Mouse (Mus musculus): ENCODE results near the gene Slc6a8. TPM values are rescaled to one million over a fixed set of nuclear protein-coding genes. Genes with fewer than 3 reads are reported as not detected.
A peak's percentile ranks its signal among the peaks of the same experiment; 100 is the strongest.

The Slc6a8 gene
- polyA plus RNA-seq, 1 experiment from 2014 or later = 7.9 TPM

DNA sequence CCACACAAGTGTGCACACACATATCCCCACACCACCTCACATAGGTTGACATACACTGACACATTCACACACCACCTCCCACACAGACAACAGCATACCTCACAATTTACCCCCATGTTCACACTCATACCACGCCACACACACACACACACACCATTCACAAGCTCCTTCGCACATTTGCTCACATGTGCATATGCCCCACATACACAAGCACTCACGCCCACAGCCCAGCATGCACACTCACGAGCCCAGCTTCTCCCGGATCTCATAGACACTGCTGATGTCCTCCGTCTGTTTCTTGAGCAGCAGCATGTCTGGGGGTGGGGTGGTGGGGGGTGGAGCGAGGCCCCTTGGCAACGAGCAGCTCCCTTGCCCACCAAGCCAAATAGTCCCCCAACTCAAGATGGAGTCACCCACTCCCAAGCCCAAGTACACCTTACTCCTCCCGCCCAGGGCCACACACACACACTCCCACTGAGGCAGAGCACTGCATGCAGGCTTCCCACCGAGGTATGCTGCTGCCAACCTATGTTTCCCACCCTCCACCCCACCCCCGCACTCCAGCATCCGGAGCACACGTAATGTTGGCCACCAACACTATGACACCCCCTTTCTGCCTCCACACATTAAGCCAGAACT is 13.9 kb upstream of the Slc6a8 start:
- 0 out of 2 replicates have a peak, but pooled peaks cover 4% of the 10 kb centered on the region for H3K4me1 ChIP-seq
- WGBS = 62% methylated on average over 13 of the region's 13 CpGs
- no peak overlapping the region for H3K27ac ChIP-seq
- H3K9ac ChIP-seq = peak overlapping the region; percentile 61
- H3K9me3 ChIP-seq = no peaks in the 10 kb centered on the region
- ATAC-seq (ENCODE audit: low FRiP score, low read depth) = peak; percentile 60
- H3K27me3 ChIP-seq (replicated peaks) = no peaks in the 10 kb centered on the region
- peak overlapping the region; percentile 46 for H3K4me3 ChIP-seq
- H3K36me3 ChIP-seq = no peaks in the 10 kb centered on the region
- peak overlapping the region; percentile 73 for H3K4me2 ChIP-seq (replicated peaks)

DNA sequence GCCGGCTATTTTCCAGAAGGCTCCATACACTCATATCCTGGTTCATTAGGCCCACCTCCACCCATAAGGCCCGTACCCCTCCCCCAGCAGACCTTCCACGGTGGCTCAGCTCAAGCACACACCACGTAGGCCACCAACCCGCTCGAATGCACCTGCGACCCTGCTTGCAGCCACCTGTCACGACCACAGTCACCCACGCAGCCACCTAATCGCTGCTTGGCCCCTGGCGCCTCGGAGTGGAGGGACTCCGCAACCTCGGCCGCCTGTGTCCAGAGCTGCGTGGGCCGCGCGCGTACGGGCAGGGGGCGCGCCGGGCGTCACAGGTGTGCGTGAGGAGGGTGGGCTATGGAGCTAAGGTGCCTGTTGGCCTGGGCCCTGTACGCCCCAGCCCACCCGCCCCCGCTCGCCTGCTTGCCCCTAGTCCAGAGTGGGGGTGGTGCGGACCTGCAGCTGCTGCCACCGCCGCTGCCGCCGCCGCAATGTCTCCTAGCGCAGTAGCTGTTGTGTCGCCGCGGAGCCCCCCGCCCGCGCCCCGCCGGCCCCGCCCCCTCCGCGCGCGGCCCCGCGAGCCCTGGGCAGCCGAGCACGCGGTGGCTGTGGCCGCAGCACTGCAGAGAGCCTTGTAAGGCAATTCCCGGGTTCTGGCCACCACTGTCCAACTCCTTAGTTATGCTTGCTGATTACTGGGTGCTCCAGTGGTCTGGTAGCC is 13.2 kb upstream of the Slc6a8 start, which contains the start of gene Pnck:
TSS of gene Pnck (minus strand) at position 543 of the 709 bp plus-strand sequence.
- WGBS = 16% methylated on average over 41 of the region's 57 CpGs
- Histone ChIP-seq H3K27me3 (replicated peaks) (no peaks in the 10 kb centered on the region), H3K36me3 (no peaks in the 10 kb centered on the region), H3K27ac (no peak within 1 kb of the TSS), H3K9me3 (no peaks in the 10 kb centered on the region), H3K4me3 (peak within 1 kb of the TSS; percentile 46), H3K4me1 (0 out of 2 replicates have a peak, but pooled peaks cover 4% of the 10 kb centered on the region), H3K4me2 (replicated peaks) (peak within 1 kb of the TSS; percentile 73), H3K9ac (peak within 1 kb of the TSS; percentile 61)
- ATAC-seq (ENCODE audit: low FRiP score, low read depth) = peak; percentile 73

DNA sequence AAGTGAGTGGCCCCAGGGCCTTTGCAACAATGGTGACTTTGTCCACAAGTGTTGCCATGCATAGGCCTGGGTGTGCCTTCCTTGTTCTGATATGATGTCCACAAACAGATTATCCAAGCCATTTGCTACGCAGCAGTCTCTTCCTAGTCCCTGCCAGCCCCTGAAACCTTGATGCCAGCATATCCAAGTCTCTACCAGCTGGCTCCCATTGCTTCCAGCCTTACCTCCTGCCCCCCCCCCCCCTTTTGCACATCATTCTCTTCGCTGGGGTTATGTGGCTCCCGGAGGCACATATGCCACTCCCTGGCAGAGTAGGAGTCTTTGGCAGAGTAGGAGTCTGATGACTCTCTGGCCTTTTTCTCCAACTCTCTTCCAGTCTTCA is 12.7 kb upstream of the Slc6a8 start:
- no peaks in the 10 kb centered on the region for H3K36me3 ChIP-seq
- peak overlapping the region; percentile 73 for H3K4me2 ChIP-seq (replicated peaks)
- peak; percentile 3; the same call in 1 of the 2 replicates for ATAC-seq (ENCODE audit: low FRiP score, low read depth)
- H3K4me3 ChIP-seq = peak overlapping the region; percentile 46
- peak overlapping the region; percentile 61; the same call in 1 of the 2 replicates for H3K9ac ChIP-seq
- 0 out of 2 replicates have a peak, but pooled peaks cover 4% of the 10 kb centered on the region for H3K4me1 ChIP-seq
- WGBS = 53% methylated on average over 3 of the region's 3 CpGs
- no peaks in the 10 kb centered on the region for H3K27me3 ChIP-seq (replicated peaks)
- H3K9me3 ChIP-seq = no peaks in the 10 kb centered on the region
- no peak overlapping the region for H3K27ac ChIP-seq

DNA sequence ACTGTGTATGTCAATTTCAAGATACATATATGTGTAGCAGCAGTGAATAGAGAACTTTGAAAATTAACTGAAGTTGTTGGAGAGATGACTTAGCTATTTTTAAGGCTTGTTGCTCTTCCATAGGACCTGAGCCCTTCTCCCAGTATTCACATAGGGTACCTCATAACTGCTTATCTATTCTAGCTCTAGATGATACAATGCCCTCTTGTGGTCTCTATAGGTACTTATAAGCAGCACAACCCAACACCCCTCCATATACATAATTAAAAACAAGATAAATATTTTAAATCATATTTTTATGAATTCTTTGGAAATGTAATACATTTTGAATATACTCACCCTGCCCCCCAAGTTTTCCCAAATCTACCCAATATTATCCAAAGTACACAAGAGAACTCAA is 9.8 kb upstream of the Slc6a8 start:
- 0 out of 2 replicates have a peak, but pooled peaks cover 4% of the 10 kb centered on the region for H3K4me1 ChIP-seq
- H3K4me3 ChIP-seq = no peak overlapping the region
- no peaks in the 10 kb centered on the region for H3K36me3 ChIP-seq
- H3K27ac ChIP-seq = no peak overlapping the region
- ATAC-seq (ENCODE audit: low FRiP score, low read depth) = no peak
- no peaks in the 10 kb centered on the region for H3K9me3 ChIP-seq
- no peaks in the 10 kb centered on the region for H3K27me3 ChIP-seq (replicated peaks)
- no peak overlapping the region for H3K9ac ChIP-seq
- no peak overlapping the region for H3K4me2 ChIP-seq (replicated peaks)

DNA sequence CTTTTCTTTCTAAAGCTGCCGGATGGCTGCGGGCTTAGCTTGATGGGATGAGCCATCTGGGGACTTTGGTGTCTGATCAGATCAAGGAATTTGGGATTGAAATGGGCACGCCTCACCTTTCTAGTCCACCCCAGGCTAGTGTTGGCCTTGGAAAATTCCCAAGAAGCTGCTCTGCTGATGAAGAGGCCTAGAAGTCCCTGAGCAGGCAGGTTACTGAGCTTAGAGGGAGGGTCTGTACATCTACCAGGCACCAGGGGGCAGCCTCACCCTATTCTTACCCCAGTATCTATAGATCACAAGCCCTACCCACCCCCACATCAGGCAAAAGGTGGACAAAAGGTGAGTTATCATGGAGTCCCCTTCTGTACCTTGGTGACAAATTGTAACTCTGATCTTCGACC is 919 bp upstream of the Slc6a8 start:
- 55% methylated on average over 4 of the region's 4 CpGs for WGBS
- Histone ChIP-seq H3K4me3 (no peak overlapping the region), H3K36me3 (no peaks in the 10 kb centered on the region; the same call in 1 of the 2 replicates), H3K4me2 (replicated peaks) (peak overlapping the region; percentile 67; the same call in 1 of the 2 replicates), H3K9me3 (no peaks in the 10 kb centered on the region), H3K27ac (no peak overlapping the region), H3K4me1 (peaks cover 20% of the 10 kb centered on the region), H3K9ac (no peak overlapping the region), H3K27me3 (replicated peaks) (no peaks in the 10 kb centered on the region)
- peak; percentile 54 for ATAC-seq (ENCODE audit: low FRiP score, low read depth)

DNA sequence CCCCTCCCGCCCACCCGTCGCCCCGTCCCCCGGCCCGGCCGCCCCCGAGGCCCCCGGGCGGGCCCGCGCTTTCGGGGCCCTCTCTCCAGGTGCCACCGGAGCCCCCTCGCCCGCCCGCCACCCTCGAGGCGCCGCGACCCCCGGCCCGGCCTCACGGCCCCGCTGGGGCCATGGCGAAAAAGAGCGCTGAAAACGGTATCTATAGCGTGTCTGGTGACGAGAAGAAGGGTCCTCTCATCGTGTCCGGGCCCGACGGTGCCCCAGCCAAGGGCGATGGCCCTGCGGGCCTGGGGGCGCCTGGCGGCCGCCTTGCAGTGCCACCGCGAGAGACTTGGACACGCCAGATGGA is 643 bp downstream of the Slc6a8 start:
- H3K4me3 ChIP-seq = peak overlapping the region; percentile 57
- peak overlapping the region; percentile 67 for H3K4me2 ChIP-seq (replicated peaks)
- peak; percentile 13; the same call in 1 of the 2 replicates for ATAC-seq (ENCODE audit: low FRiP score, low read depth)
- H3K36me3 ChIP-seq = no peaks in the 10 kb centered on the region; the same call in none of the 2 replicates
- peak overlapping the region; percentile 80 for H3K9ac ChIP-seq
- H3K27me3 ChIP-seq (replicated peaks) = no peaks in the 10 kb centered on the region
- H3K4me1 ChIP-seq = peaks cover 20% of the 10 kb centered on the region
- H3K9me3 ChIP-seq = no peaks in the 10 kb centered on the region
- no peak overlapping the region for H3K27ac ChIP-seq
- WGBS = 15% methylated on average over 41 of the region's 42 CpGs

DNA sequence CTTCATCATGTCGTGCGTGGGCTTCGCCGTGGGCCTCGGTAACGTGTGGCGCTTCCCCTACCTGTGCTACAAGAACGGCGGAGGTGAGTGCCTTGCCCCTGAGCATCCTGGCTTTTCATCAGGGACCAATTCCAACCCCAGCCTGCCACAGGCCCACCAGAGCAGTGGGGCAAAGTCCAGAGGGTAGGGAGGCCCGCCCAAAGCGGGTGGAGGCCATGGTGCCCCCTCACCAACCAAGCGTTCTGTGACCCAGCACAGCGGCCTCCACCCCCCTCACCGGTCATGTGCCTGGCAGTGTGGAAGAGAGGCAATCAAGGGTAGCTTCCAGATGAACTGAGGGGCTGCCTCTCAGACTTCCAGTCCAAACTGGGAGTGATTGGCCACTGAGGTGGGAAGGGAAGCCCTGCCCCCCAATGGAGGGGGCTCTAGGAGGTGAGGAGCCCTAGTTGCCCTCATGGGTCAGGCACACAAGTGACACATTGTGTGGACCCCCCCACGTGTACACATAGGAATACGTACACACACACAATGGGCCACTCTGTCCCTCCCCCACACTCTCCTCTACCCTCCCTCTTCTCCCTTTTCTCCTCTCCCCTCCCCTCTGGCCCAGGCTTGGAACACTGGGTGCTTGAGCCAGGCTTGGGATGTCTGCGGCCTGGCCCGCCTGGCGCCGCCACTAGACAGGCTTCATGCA is 1.2 kb downstream of the Slc6a8 start:
- peak overlapping the region; percentile 67 for H3K4me2 ChIP-seq (replicated peaks)
- peak overlapping the region; percentile 57 for H3K4me3 ChIP-seq
- 29% methylated on average over 20 of the region's 20 CpGs for WGBS
- no peaks in the 10 kb centered on the region for H3K9me3 ChIP-seq
- H3K9ac ChIP-seq = peak overlapping the region; percentile 80
- H3K27me3 ChIP-seq (replicated peaks) = no peaks in the 10 kb centered on the region
- ATAC-seq (ENCODE audit: low FRiP score, low read depth) = peak; percentile 39
- peaks cover 20% of the 10 kb centered on the region for H3K4me1 ChIP-seq
- no peaks in the 10 kb centered on the region; the same call in none of the 2 replicates for H3K36me3 ChIP-seq
- no peak overlapping the region for H3K27ac ChIP-seq

DNA sequence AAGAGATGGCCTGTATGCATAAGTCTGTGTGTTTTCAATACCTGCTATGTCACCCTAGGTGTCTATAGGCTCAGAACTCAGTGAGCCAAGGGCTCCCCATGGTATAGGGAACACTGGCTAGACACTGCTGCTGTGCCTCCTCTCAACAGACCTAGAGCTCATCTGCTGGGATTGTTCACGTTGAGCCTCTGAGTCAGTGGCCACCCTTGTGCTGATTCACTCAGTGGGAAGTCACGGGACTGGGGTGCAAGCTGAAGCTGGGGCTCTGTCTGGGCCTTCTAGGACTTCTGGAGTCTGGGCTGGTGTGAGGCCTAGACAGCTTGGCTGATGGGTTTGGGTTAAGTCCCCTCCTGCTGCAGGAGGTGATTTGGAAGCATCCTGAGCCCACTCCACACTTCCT is 2.3 kb downstream of the Slc6a8 start:
- Histone ChIP-seq H3K4me3 (no peak overlapping the region), H3K4me1 (peaks cover 20% of the 10 kb centered on the region), H3K4me2 (replicated peaks) (peak overlapping the region; percentile 67), H3K27me3 (replicated peaks) (no peaks in the 10 kb centered on the region), H3K9me3 (no peaks in the 10 kb centered on the region), H3K36me3 (peaks cover 4% of the 10 kb centered on the region), H3K27ac (no peak overlapping the region), H3K9ac (0 out of 2 replicates have a peak overlapping the region, but pooled peaks have one; percentile 21)
- ATAC-seq (ENCODE audit: low FRiP score, low read depth) = no peak
- 65% methylated on average over 2 of the region's 2 CpGs for WGBS

DNA sequence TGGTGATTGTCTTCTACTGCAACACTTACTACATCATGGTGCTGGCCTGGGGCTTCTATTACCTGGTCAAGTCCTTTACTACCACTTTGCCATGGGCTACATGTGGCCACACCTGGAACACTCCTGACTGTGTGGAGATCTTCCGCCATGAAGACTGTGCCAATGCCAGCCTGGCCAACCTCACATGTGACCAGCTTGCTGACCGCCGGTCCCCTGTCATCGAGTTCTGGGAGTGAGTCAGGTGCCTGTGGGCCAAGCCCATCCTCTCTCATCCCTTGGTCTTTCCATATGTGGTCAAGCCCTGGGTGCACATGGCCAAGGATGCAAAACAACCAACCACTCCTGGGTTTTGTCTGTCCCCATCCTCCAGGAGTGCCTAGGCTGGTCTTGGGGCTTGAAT is 3.7 kb downstream of the Slc6a8 start:
- no peak overlapping the region for H3K4me2 ChIP-seq (replicated peaks)
- H3K27ac ChIP-seq = no peak overlapping the region
- 99% methylated on average over 4 of the region's 4 CpGs for WGBS
- no peak overlapping the region for H3K4me3 ChIP-seq
- no peak overlapping the region for H3K9ac ChIP-seq
- H3K36me3 ChIP-seq = peaks cover 11% of the 10 kb centered on the region
- no peaks in the 10 kb centered on the region for H3K9me3 ChIP-seq
- ATAC-seq (ENCODE audit: low FRiP score, low read depth) = no peak
- H3K4me1 ChIP-seq = peaks cover 20% of the 10 kb centered on the region
- no peaks in the 10 kb centered on the region for H3K27me3 ChIP-seq (replicated peaks)

DNA sequence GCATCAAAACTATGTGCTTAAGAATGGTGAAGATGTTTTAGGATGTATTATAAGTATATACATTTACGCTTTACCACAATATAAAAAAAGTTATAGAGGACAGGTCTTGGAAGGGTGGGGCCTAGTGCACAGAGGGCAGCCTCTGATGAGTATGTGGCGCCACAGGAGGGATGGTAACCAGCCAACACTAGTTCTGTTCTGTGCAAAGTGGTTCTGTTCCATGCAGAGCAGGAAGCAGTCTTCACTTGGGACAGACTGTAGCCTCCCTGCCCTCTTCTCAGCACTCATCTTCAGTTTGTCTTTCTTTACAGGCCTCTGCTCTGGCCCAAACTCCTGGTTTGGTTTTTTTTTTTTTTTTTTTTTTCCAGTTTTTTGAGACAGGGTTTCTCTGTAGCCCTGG is 11.2 kb downstream of the Slc6a8 start:
- Histone ChIP-seq H3K36me3 (peaks cover 32% of the 10 kb centered on the region), H3K27ac (no peak overlapping the region), H3K4me1 (no peaks in the 10 kb centered on the region), H3K4me2 (replicated peaks) (no peak overlapping the region), H3K4me3 (no peak overlapping the region), H3K9me3 (no peaks in the 10 kb centered on the region), H3K27me3 (replicated peaks) (no peaks in the 10 kb centered on the region), H3K9ac (no peak overlapping the region)
- WGBS = 93% methylated on average over 2 of the region's 2 CpGs
- no peak for ATAC-seq (ENCODE audit: low FRiP score, low read depth)

DNA sequence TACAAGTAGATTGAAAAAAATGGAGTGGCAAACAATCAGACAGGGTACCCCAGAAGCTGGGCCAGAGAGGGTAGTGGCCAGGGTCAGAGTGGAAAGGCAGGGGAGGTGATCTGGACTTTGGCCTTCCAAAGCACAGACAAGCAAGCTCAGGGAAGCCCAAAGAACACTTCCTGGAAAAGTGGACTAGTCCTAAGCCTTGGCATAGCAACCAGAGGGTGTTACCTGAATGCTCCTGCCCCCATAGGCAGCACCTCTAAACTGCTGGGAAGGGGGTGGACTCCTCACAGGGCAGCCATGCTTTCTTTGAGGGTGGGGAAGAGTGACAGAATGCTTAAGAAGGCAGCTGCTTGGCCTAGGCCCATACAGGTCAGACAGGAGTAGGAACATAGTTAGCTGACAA is 12.0 kb downstream of the Slc6a8 start:
- Histone ChIP-seq H3K36me3 (peaks cover 31% of the 10 kb centered on the region), H3K9me3 (no peaks in the 10 kb centered on the region), H3K27ac (no peak overlapping the region), H3K4me2 (replicated peaks) (no peak overlapping the region), H3K27me3 (replicated peaks) (no peaks in the 10 kb centered on the region), H3K4me1 (no peaks in the 10 kb centered on the region), H3K9ac (no peak overlapping the region), H3K4me3 (no peak overlapping the region)
- ATAC-seq (ENCODE audit: low FRiP score, low read depth) = no peak

DNA sequence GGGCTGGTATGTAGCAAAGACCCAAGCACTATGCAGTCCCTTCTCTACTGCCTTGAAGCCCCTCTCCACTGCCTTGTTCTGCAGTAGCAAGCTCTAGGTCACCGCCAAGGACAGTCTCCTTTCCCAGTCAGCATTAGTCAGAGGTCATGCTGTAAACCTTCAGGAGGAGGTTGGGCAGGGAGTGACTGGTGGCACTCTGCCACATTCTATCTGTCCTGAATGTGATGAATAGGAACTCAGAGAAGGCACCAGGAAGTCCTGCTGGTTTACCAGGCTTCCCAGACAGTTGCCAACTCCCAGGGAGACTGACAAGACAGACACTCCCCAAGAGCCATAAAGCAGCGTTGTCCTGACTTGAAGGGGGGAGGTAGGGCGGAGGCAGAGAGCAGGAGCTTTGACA is 12.7 kb downstream of the Slc6a8 start:
- no peak overlapping the region for H3K27ac ChIP-seq
- H3K4me3 ChIP-seq = no peak overlapping the region
- H3K4me2 ChIP-seq (replicated peaks) = no peak overlapping the region
- no peaks in the 10 kb centered on the region for H3K27me3 ChIP-seq (replicated peaks)
- peaks cover 24% of the 10 kb centered on the region for H3K36me3 ChIP-seq
- no peaks in the 10 kb centered on the region for H3K9me3 ChIP-seq
- no peaks in the 10 kb centered on the region for H3K4me1 ChIP-seq
- no peak overlapping the region for H3K9ac ChIP-seq
- ATAC-seq (ENCODE audit: low FRiP score, low read depth) = no peak
- WGBS = 52% methylated on average over 3 of the region's 3 CpGs

All from neural tube, embryonic 12.5 days (tissue).